Mouse (Mus musculus) kidney, postnatal 0 days (tissue): ENCODE measurements around the gene Gm44805. TPM values are rescaled to one million over a fixed set of nuclear protein-coding genes. Genes with fewer than 3 reads are reported as not detected.

Experiments used
- ATAC-seq: fragments of 200-750 bp; cut with Nextera tagmentation; replicated peaks from 2 replicates; pipeline ENCODE4 v1.8.0; 2017; ENCODE audit warnings: low read depth, moderate number of reproducible peaks, moderate TSS enrichment, moderate library complexity; ENCODE audit not compliant: low FRiP score
- DNase-seq: peaks from one replicate; pipeline ENCODE4 v3.0.0-alpha.2; 2016; ENCODE audit warnings: low spot score
- H3K27ac ChIP-seq: fragments of 300-500 bp; sonication (generic); 2 replicates; pipeline ENCODE4 v1.5.1; 2014; ENCODE audit warnings: mild to moderate bottlenecking
- H3K27me3 ChIP-seq: fragments of 300-500 bp; sonication (generic); 2 replicates; pipeline ENCODE4 v1.6.1; 2014; ENCODE audit warnings: low read length, mixed read lengths; ENCODE audit not compliant: insufficient read depth
- H3K36me3 ChIP-seq: fragments of 300-500 bp; sonication (generic); 2 replicates; pipeline ENCODE4 v1.6.1; 2014; ENCODE audit warnings: low read length, mixed read lengths; ENCODE audit not compliant: insufficient read depth
- H3K4me1 ChIP-seq: fragments of 300-500 bp; sonication (generic); replicated peaks from 2 replicates; pipeline ENCODE4 v1.6.1; 2014; ENCODE audit warnings: antibody characterized with exemption, low read length, mixed read lengths; ENCODE audit not compliant: insufficient read depth
- H3K4me2 ChIP-seq: fragments of 300-500 bp; sonication (generic); 2 replicates; pipeline ENCODE4 v1.6.1; 2014; ENCODE audit warnings: mild to moderate bottlenecking, low read length, moderate library complexity, mixed read lengths
- H3K4me3 ChIP-seq: fragments of 300-500 bp; sonication (generic); replicated peaks from 2 replicates; pipeline ENCODE4 v1.5.1; 2014; ENCODE audit warnings: low read depth, low read length
- H3K9ac ChIP-seq: fragments of 300-500 bp; sonication (generic); 2 replicates; pipeline ENCODE4 v1.6.1; 2014; ENCODE audit warnings: low read depth, low read length
- H3K9me3 ChIP-seq: fragments of 300-500 bp; sonication (generic); replicated peaks from 2 replicates; pipeline ENCODE4 v1.6.1; 2016; ENCODE audit warnings: low read length, inconsistent platforms, mixed read lengths
- CTCF ChIP-seq: IDR thresholded peaks from 2 replicates; pipeline ENCODE4 v1.5.1; 2016; ENCODE audit warnings: antibody characterized with exemption, low read depth, mild to moderate bottlenecking, moderate library complexity
- WGBS: fragments of 180-500 bp; shearing (Covaris S2); extraction: QIAGEN DNeasy Blood & Tissue Kit; methylation state at CpG from one replicate; pipeline ENCODE4 v1.1.7; 2014; 5-methylcytosine and 5-hydroxymethylcytosine counted together
- polyA plus RNA-seq: library from polyadenylated mRNA; unstranded; fragments of >200 nt; fragmentation: Nextera tagmentation; extraction: Ambion mirVana; gene quantifications from 2 replicates; pipeline ENCODE4 v1.2.1, GENCODE M21; 2015

The Gm44805 gene
- polyA plus RNA-seq, 1 experiment from 2014 or later, result 0.79 TPM

DNA sequence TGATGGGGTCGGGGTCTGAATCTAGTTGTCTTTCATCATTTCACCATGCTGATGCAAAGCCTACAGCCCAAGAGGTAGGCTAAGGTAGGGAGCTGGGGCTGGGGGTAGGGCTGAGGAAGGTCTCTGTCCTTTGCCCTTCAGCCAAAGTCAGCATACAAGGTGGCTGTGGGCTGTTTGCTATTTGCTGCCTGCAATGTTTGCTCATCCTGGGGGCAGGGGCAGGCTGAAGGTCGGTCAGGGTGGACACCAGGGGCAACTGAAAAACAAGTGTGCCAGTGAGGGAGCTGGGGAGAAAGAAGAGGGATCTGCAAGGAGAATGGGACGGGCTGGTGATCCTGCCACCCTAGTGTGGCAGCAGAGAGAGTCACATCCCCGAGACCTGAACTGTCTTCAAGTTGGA is 4.2 kb upstream of the Gm44805 start:
- Histone ChIP-seq H3K27ac (no peak overlapping the region), H3K4me1 (no peaks in the 10 kb centered on the region), H3K9me3 (no peaks in the 10 kb centered on the region), H3K36me3 (no peaks in the 10 kb centered on the region), H3K4me3 (no peak overlapping the region), H3K27me3 (no peaks in the 10 kb centered on the region), H3K4me2 (no peak overlapping the region), H3K9ac (no peak overlapping the region)
- DNase-seq (no peak), ATAC-seq (no peak)
- 60% methylated on average over 4 of the region's 4 CpGs for WGBS
- TF ChIP-seq CTCF, result no peak

DNA sequence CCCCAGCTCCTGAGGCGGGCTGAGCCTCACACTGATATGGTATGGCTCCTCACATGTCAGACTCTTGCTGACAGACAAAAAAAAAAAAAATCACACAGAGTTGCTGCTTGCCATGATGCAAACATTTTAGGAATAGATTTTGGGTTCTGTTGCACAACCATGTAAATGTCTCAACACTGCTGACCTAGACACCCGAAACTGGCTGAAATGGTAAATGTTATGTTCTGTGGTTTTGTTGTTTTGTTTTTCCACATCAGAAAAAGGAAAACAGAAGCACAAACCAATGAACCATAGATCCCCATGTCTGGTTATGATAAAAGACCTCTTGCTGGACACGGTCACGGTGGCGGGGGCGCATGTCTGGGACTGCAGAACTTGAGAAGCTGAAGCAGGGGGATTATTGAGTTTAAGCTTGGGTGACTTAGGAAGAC is 2.6 kb upstream of the Gm44805 start:
- 69% methylated on average over 6 of the region's 6 CpGs for WGBS
- no peak overlapping the region for H3K9ac ChIP-seq

DNA sequence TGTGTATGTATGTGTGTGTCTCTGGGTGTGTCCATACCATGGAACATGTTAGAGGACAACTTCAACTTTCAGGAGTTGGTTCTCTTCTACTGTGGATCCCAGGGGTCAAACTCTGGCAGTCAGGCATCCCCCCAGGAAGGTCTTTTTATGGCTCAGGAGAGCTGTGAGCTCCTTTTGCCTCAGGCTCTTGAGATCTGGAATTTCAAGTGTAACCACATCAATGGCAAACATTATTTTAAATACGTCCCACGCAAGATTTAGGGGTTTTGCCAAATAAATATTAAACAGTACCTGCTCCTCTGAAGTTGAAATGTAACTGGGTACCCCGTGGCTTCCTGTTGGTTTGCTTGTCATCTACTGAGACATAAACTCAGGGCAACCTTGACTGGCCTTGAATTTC is 1.8 kb upstream of the Gm44805 start:
- no peaks in the 10 kb centered on the region for H3K9me3 ChIP-seq
- ATAC-seq (no peak), DNase-seq (no peak)
- no peaks in the 10 kb centered on the region for H3K27me3 ChIP-seq
- H3K4me2 ChIP-seq, result no peak overlapping the region
- H3K4me3 ChIP-seq, result no peak overlapping the region
- no peaks in the 10 kb centered on the region for H3K36me3 ChIP-seq
- no peak overlapping the region for H3K9ac ChIP-seq
- WGBS, result 67% methylated on average over 3 of the region's 3 CpGs
- H3K4me1 ChIP-seq, result no peaks in the 10 kb centered on the region
- no peak for TF ChIP-seq CTCF
- H3K27ac ChIP-seq, result no peak overlapping the region

More for the DNA sequence above, 2.6 kb upstream of the Gm44805 start:
- ATAC-seq (no peak), DNase-seq (no peak)
- Histone ChIP-seq H3K36me3 (no peaks in the 10 kb centered on the region), H3K27me3 (no peaks in the 10 kb centered on the region), H3K9me3 (no peaks in the 10 kb centered on the region), H3K4me2 (no peak overlapping the region), H3K4me1 (no peaks in the 10 kb centered on the region), H3K27ac (no peak overlapping the region), H3K4me3 (no peak overlapping the region)
- TF ChIP-seq CTCF, result no peak

DNA sequence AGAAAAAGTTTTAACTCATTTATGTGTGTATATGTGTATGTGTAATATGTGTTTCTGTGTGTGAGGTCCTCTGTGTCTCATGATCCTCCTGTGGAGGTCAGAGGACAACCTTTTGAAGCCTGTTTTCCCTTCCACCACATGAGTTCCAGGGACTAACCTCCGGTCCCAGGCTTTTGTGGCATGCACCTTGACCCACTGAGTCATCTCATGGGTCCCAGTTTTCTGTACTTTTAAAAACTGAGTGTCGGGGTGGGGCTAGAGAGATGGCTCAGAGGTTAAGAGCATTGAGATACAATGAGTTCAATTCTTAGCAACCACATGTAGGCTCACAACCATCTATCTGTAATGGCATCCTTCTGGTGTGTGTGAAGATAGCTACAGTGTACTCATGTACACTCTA is 521 bp downstream of the Gm44805 start:
- WGBS, result 83% methylated on average over 2 of the region's 2 CpGs
- DNase-seq, result no peak

DNA sequence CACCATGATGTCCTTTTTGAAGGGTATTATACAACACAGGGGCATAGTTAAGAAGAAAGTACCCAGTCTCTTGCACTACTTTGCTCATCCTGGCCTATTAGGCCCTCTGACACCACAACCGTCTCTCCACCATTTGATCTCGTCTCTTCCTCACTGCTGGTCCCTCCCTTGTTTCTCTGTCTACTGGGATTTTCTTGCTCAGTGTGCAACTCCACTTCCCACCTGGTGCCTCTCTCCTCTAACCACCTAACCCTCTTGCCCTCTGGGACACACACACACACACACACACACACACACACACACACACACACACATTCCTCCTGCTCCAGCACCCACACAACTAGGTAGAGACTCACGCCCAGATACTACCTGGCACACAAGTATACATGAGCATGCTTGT is 2.3 kb downstream of the Gm44805 start:
- DNase-seq, result no peak
- no peak overlapping the region for H3K27ac ChIP-seq
- no peak for TF ChIP-seq CTCF
- H3K9ac ChIP-seq, result no peak overlapping the region
- WGBS, result 82% methylated on average over 3 of the region's 3 CpGs
- H3K36me3 ChIP-seq, result no peaks in the 10 kb centered on the region
- H3K4me2 ChIP-seq, result no peak overlapping the region
- no peaks in the 10 kb centered on the region for H3K4me1 ChIP-seq
- H3K9me3 ChIP-seq, result no peaks in the 10 kb centered on the region
- no peak for ATAC-seq
- no peak overlapping the region for H3K4me3 ChIP-seq
- no peaks in the 10 kb centered on the region for H3K27me3 ChIP-seq

More for the DNA sequence above, 521 bp downstream of the Gm44805 start:
- Histone ChIP-seq H3K9me3 (no peaks in the 10 kb centered on the region), H3K4me1 (no peaks in the 10 kb centered on the region), H3K36me3 (no peaks in the 10 kb centered on the region), H3K27me3 (no peaks in the 10 kb centered on the region), H3K9ac (no peak overlapping the region), H3K4me3 (no peak overlapping the region), H3K4me2 (no peak overlapping the region), H3K27ac (no peak overlapping the region)
- ATAC-seq, result no peak
- no peak for TF ChIP-seq CTCF

DNA sequence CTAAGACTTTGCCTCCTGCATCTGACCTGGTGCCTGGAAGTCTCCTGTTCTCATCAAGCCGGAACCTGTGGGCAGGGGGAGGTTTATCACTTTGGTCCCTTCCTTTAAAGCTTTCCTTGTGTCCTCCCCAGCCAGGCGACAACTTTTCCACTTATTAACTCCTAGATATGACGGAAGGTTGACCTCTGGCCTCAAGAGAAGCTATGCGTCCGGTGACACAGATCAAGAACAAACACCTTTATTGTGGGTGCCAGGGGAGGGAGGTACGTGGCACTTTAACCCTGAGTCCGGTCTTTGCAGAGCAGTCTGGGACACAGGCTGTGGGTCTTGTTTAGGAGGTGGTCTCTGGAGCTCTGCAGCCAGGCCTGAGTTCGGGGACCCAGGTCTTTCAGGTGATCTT is 3.4 kb downstream of the Gm44805 start, which contains the start of gene Apoc2:
TSS of gene Apoc2 (minus strand) at position 70 of the 400 bp plus-strand sequence.
- no peak within 1 kb of the TSS for H3K27ac ChIP-seq
- no peaks in the 10 kb centered on the region for H3K27me3 ChIP-seq
- WGBS, result 56% methylated on average over 8 of the region's 8 CpGs
- no peaks in the 10 kb centered on the region for H3K4me1 ChIP-seq
- H3K36me3 ChIP-seq, result no peaks in the 10 kb centered on the region
- TF ChIP-seq CTCF, result no peak
- H3K9me3 ChIP-seq, result no peaks in the 10 kb centered on the region
- ATAC-seq, result no peak
- no peak within 1 kb of the TSS for H3K4me2 ChIP-seq
- no peak for DNase-seq
- H3K4me3 ChIP-seq, result no peak within 1 kb of the TSS
- no peak within 1 kb of the TSS for H3K9ac ChIP-seq

DNA sequence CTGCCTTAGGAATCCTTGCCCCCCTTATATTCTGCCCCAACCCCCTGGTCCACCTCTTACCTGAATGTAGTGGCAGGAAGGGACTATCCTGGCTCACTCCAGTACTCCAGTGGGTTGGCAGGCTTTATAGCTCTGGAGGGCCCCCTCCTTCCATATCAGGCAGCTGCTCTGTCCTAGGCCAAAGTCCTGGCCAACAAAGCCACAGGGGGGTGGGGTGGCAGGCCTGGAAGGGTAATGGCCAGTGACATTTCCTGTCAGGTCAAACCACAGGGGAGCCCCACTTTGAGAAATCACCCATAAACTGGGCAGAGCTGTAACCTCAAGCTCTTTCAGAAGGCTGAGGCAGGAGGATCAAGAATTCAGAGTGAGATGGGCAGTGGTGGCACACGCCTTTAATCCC is 4.6 kb downstream of the Gm44805 start:
- ATAC-seq, result no peak

More for the DNA sequence above, 4.6 kb downstream of the Gm44805 start:
- H3K4me2 ChIP-seq, result no peak overlapping the region
- no peaks in the 10 kb centered on the region for H3K4me1 ChIP-seq
- no peaks in the 10 kb centered on the region for H3K27me3 ChIP-seq
- H3K36me3 ChIP-seq, result no peaks in the 10 kb centered on the region
- TF ChIP-seq CTCF, result no peak
- DNase-seq, result no peak
- no peaks in the 10 kb centered on the region for H3K9me3 ChIP-seq
- no peak overlapping the region for H3K9ac ChIP-seq
- WGBS, result 85% methylated on average over 1 of the region's 1 CpGs
- H3K27ac ChIP-seq, result no peak overlapping the region
- H3K4me3 ChIP-seq, result no peak overlapping the region
